In the genomic region with DNA sequence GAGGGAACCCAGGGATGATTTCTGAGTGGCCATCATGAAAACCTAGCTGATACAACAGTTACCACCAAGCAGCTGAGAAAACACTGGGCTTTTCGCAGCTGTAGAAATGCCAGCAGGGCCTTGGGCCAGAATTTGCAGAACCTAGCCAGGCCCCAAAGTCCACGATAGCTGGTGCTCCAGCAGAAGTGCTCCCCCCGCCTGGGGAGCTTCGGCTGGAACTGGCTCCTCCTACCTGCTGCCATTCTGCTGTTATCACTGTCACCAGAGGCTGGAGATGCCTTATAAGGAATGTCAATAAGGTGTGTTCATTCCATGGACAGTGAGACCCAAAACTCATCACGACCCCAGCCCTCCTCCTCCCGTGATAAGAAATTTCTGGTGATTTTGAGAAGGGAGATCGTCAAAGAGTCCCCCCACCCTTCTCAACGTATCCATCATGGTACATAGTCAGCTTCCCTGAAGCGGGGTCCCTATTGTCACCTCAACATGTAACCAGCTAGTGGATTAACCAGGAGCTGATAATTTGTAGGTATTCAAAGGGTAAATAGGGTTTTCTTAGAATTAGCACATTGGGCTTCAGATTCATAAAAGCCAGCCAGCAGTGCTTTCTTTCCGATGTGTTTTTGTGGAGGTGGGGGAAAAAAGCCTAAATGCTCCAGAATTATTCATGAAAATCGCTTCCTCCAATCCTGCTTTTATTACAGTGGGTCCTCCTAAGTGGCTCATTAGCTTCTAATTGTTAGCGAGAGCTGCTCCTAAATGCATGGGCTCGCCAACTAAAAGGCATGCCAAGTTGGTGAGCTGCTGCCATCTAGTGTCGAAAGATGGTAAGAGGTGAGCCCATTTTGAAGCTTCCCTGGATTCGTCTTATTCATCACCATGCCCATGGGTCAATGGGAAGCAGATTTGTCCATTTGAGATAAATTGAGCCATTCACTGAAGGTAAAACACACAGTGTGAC, we compare ENCODE assay signal across 8 mouse cellular contexts. TPM values are rescaled to one million over a fixed set of nuclear protein-coding genes. Genes with fewer than 3 reads are reported as not detected.
DNase-seq lines count a peak whose midpoint lies in the region; ATAC-seq and TF ChIP-seq lines count a peak whose summit lies in the region.

No protein-coding gene starts in this region.

- no peaks in the 10 kb centered on the region for H3K79me3 ChIP-seq in C2C12 (ENCODE audit: low read depth)

- H3K4me3 ChIP-seq in C2C12 (ENCODE audit: insufficient read depth, poor library complexity, severe bottlenecking): no peak overlapping the region
- peak overlapping the region; percentile 15; the same call in 1 of the 2 replicates for H3K4me3 ChIP-seq in embryonic facial prominence, embryonic 14.5 days (ENCODE audit: low read depth, low read length)
- H3K4me3 ChIP-seq in kidney, embryonic 14.5 days (ENCODE audit: low read length): no peak overlapping the region
- no peak overlapping the region for H3K4me3 ChIP-seq in limb, embryonic 14.5 days (replicated peaks; ENCODE audit: low read length)

- H3K9me3 ChIP-seq in embryonic facial prominence, embryonic 14.5 days (ENCODE audit: control insufficient read depth, low read length): no peaks in the 10 kb centered on the region
- H3K9me3 ChIP-seq in kidney, embryonic 14.5 days (ENCODE audit: control insufficient read depth, low read length): no peaks in the 10 kb centered on the region
- no peaks in the 10 kb centered on the region for H3K9me3 ChIP-seq in limb, embryonic 14.5 days (ENCODE audit: control insufficient read depth, low read length)

- H3K36me3 ChIP-seq in C2C12 (ENCODE audit: control insufficient read depth, insufficient read depth): no peaks in the 10 kb centered on the region
- H3K36me3 ChIP-seq in embryonic facial prominence, embryonic 14.5 days (ENCODE audit: control insufficient read depth, insufficient read depth, low read length): no peaks in the 10 kb centered on the region
- H3K36me3 ChIP-seq in kidney, embryonic 14.5 days (ENCODE audit: control insufficient read depth, insufficient read depth, low read length): no peaks in the 10 kb centered on the region
- no peaks in the 10 kb centered on the region for H3K36me3 ChIP-seq in limb, embryonic 14.5 days (ENCODE audit: control insufficient read depth, insufficient read depth, low read length)

- H3K4me2 ChIP-seq in embryonic facial prominence, embryonic 14.5 days (ENCODE audit: low read depth, low read length): peak overlapping the region; percentile 44
- no peak overlapping the region for H3K4me2 ChIP-seq in kidney, embryonic 14.5 days (replicated peaks; ENCODE audit: low read depth, low read length)
- H3K4me2 ChIP-seq in limb, embryonic 14.5 days (replicated peaks; ENCODE audit: low read depth, low read length, severe bottlenecking): peak overlapping the region; percentile 29; the same call in 1 of the 2 replicates

- no peaks in the 10 kb centered on the region for H3K79me2 ChIP-seq in C2C12 (ENCODE audit: control insufficient read depth, insufficient read depth)

- ATAC-seq in embryonic facial prominence, embryonic 14.5 days (ENCODE audit: low read depth): peak; percentile 86
- 0 out of 2 replicates have a peak, but pooled peaks have one; percentile 35 for ATAC-seq in kidney, embryonic 14.5 days (ENCODE audit: low FRiP score, low TSS enrichment)
- no peak for ATAC-seq in limb, embryonic 14.5 days (ENCODE audit: low FRiP score, low read depth)
- 0 out of 2 replicates have a peak, but pooled peaks have one; percentile 54 for ATAC-seq in monocyte, adult 5-6 weeks (replicated peaks; ENCODE audit: insufficient number of reproducible peaks, low FRiP score, low TSS enrichment, poor library complexity, severe bottlenecking)

- no peak overlapping the region for H3K27ac ChIP-seq in embryonic facial prominence, embryonic 14.5 days (replicated peaks; ENCODE audit: low read depth, low read length)
- no peak overlapping the region for H3K27ac ChIP-seq in kidney, embryonic 14.5 days (ENCODE audit: low read depth, low read length)
- H3K27ac ChIP-seq in limb, embryonic 14.5 days (replicated peaks; ENCODE audit: low read depth, low read length): no peak overlapping the region

- 36% methylated on average over 15 of the region's 15 CpGs for WGBS in embryonic facial prominence, embryonic 14.5 days
- 40% methylated on average over 15 of the region's 15 CpGs for WGBS in kidney, embryonic 14.5 days
- WGBS in limb, embryonic 14.5 days: 38% methylated on average over 15 of the region's 15 CpGs

- H3K27me3 ChIP-seq in C2C12 (ENCODE audit: control insufficient read depth, insufficient read depth, insufficient read length): no peaks in the 10 kb centered on the region
- no peaks in the 10 kb centered on the region for H3K27me3 ChIP-seq in embryonic facial prominence, embryonic 14.5 days (replicated peaks; ENCODE audit: control insufficient read depth, insufficient read depth, low read length)
- no peaks in the 10 kb centered on the region for H3K27me3 ChIP-seq in kidney, embryonic 14.5 days (ENCODE audit: control insufficient read depth, insufficient read depth, low read length)
- no peaks in the 10 kb centered on the region for H3K27me3 ChIP-seq in limb, embryonic 14.5 days (ENCODE audit: control insufficient read depth, insufficient read depth, low read length)

- no peaks in the 10 kb centered on the region; the same call in 1 of the 2 replicates for H3K4me1 ChIP-seq in embryonic facial prominence, embryonic 14.5 days (ENCODE audit: control insufficient read depth, insufficient read depth, low read length)
- H3K4me1 ChIP-seq in kidney, embryonic 14.5 days (ENCODE audit: control insufficient read depth, insufficient read depth, low read length): no peaks in the 10 kb centered on the region
- H3K4me1 ChIP-seq in limb, embryonic 14.5 days (ENCODE audit: control insufficient read depth, insufficient read depth, low read length): peaks cover 2% of the 10 kb centered on the region; the same call in 1 of the 2 replicates

- H3ac ChIP-seq in C2C12 (ENCODE audit: control insufficient read depth, insufficient read length, low read depth): no peak overlapping the region

- no peak for TF ChIP-seq POLR2A in limb, embryonic 14.5 days (IDR thresholded peaks at IDR 0.05; ENCODE audit: borderline replicate concordance, extremely low read depth, insufficient read depth, insufficient read length)

- peak; percentile 29 to 58 for DNase-seq in adrenal gland, postnatal 4 days (ENCODE audit: low spot score in 2 of 2)
- DNase-seq in embryonic facial prominence, embryonic 14.5 days (ENCODE audit: low spot score): peak; percentile 83
- DNase-seq in heart, adult 8-10 months (ENCODE audit: low spot score): peak; percentile 84
- DNase-seq in limb, embryonic 14.5 days (ENCODE audit: low spot score): peak; percentile 78
- DNase-seq in spleen, postnatal 14 days (ENCODE audit: low spot score in 2 of 2): peak; percentile 33 to 60

- TF ChIP-seq CTCF in C2C12 (IDR thresholded peaks at IDR 0.05; ENCODE audit: control insufficient read depth, insufficient read depth, insufficient read length): peak; percentile 72

- H3K9ac ChIP-seq in embryonic facial prominence, embryonic 14.5 days (ENCODE audit: low read depth, low read length): no peak overlapping the region
- no peak overlapping the region for H3K9ac ChIP-seq in kidney, embryonic 14.5 days (ENCODE audit: low read depth, low read length)
- no peak overlapping the region for H3K9ac ChIP-seq in limb, embryonic 14.5 days (ENCODE audit: low read depth, low read length, severe bottlenecking)

TF ChIP-seq in C2C12, 6 proteins besides CTCF, POLR2A, EP300 and RAD21:
- no peak for TF ChIP-seq CEBPB (IDR thresholded peaks at IDR 0.05; ENCODE audit: low read depth)
- no peak for TF ChIP-seq USF1 (IDR thresholded peaks at IDR 0.05; ENCODE audit: low read depth)
- no peak for TF ChIP-seq MYOD1 (IDR thresholded peaks at IDR 0.05; ENCODE audit: control insufficient read depth, insufficient read length, low read depth)
- TF ChIP-seq FOSL1 (IDR thresholded peaks at IDR 0.05; ENCODE audit: insufficient read depth, low read length, poor library complexity, severe bottlenecking): no peak
- no peak for TF ChIP-seq MYOG (IDR thresholded peaks at IDR 0.05; ENCODE audit: control insufficient read depth, extremely low read depth, insufficient read length)
- TF ChIP-seq MAX (IDR thresholded peaks at IDR 0.05): no peak
TF ChIP-seq in C2C12: peak in this region for 0.

RNA-seq across cellular contexts. Expression of a gene that starts 54.0 kb away (rescaled TPM):
- not detected for polyA plus RNA-seq in C2C12 (2012; fragmentation: generic; extraction: Trizol)
- not detected for total RNA-seq in adrenal gland, postnatal 4 days (2021)
- polyA plus RNA-seq in embryonic facial prominence, embryonic 14.5 days (2014; fragmentation: Nextera tagmentation; extraction: Ambion mirVana): not detected in 2 replicates
- total RNA-seq in heart, adult 8-10 months (2022): not detected
- polyA plus RNA-seq in kidney, embryonic 14.5 days (2014; fragmentation: Nextera tagmentation; extraction: Ambion mirVana): not detected in 2 replicates
- not detected in 2 replicates for polyA plus RNA-seq in limb, embryonic 14.5 days (2012; rRNA removed)
- not detected in 2 replicates for polyA plus RNA-seq in limb, embryonic 14.5 days (2014; fragmentation: Nextera tagmentation; extraction: Ambion mirVana)
- not detected in 3 replicates for total RNA-seq in monocyte, adult 5-6 weeks (2017)
